Mouse (Mus musculus): ENCODE data around the gene Kctd10. TPM values are rescaled to one million over a fixed set of nuclear protein-coding genes. Genes with fewer than 3 reads are reported as not detected.

Kctd10 gene
- polyA plus RNA-seq, 1 experiment from 2014 or later = 81.3 TPM

DNA sequence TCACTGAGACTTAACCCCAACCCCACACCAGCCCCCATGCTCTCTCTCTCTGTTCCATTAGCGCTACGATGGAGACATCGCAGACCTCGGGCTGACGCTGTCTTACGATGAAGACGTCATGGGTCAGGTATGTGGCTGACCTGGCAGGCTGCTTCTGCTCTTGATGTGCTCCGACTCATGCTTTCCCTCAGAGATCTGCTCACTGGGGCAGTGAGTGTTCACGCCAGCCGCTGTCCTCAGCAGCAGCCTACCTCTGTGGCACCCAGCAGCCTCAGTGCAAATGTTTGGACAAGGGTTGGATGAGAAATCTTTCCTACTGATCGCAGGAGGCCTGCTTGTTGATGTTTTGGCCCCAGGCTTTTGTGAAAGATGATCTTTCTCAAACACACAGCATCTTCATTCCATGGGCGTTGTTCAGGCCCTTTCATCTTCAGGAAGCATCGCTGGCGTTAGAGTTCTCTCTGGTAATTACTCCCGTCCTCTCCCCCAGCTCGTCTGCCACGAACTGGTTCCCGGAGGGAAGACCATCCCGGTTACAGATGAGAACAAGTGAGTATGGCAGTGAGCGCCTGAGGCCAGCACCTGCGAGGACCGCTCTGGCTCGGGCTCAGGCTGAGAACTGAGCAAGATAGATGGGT lies 32.2 kb upstream of the Kctd10 start:
- Histone ChIP-seq H3K4me1 (no peaks in the 10 kb centered on the region), H3K36me3 (ENCODE audit: poor library complexity, severe bottlenecking) (peaks cover 100% of the 10 kb centered on the region), H3K4me3 (no peak overlapping the region), H3K9me3 (replicated peaks) (no peaks in the 10 kb centered on the region), H3K27ac (no peak overlapping the region), H3K9ac (no peak overlapping the region), H3K27me3 (no peaks in the 10 kb centered on the region), H3K4me2 (no peak overlapping the region)
- WGBS = 90% methylated on average over 23 of the region's 23 CpGs
- no peak for ATAC-seq

DNA sequence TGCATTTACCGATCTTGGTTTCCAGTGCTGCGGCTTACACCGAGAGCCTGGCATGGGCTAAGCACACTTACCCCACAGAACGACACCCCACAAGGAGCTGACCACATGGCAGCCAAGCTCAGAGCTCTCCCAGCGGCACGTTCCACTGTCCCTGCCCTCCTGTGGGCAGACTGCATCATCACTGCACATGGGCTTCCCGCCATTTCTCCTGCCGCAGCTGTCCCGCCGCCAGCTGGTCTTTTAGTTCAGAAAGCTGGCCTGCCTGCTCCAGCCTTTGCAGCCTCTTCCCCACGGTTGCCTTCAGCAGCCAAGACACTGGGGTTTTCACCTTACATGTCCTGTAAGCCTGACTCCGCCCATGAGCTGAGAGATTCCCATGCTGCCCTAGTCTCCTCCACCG lies 30.1 kb upstream of the Kctd10 start:
- H3K4me3 ChIP-seq = no peak overlapping the region
- H3K4me2 ChIP-seq = no peak overlapping the region
- no peaks in the 10 kb centered on the region for H3K27me3 ChIP-seq
- H3K4me1 ChIP-seq = no peaks in the 10 kb centered on the region
- H3K9me3 ChIP-seq (replicated peaks) = no peaks in the 10 kb centered on the region
- no peak for ATAC-seq
- no peak overlapping the region for H3K9ac ChIP-seq
- WGBS = 84% methylated on average over 13 of the region's 13 CpGs
- H3K27ac ChIP-seq = no peak overlapping the region
- H3K36me3 ChIP-seq (ENCODE audit: poor library complexity, severe bottlenecking) = peaks cover 100% of the 10 kb centered on the region

DNA sequence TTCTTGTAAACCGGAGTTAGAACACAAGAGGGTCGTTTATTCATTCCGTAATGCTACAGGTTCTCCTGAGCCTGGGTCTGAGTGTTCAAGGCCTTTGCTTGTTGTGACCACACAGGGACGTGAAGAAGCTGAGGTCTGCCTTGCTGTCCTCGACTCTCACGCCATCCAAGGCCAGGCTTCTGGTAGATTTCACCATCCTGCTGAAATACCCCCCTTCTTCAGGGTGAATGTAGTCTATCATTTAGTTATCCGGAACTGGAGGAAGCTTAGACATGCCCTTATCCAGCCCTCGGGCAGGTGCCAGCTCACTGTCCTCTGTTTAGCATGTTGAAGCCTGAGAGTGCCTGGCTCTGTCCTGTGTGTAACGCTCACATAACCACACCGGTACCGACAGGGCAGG lies 28.5 kb upstream of the Kctd10 start:
- no peaks in the 10 kb centered on the region for H3K9me3 ChIP-seq (replicated peaks)
- no peak overlapping the region for H3K4me2 ChIP-seq
- H3K9ac ChIP-seq = no peak overlapping the region
- no peak for ATAC-seq
- 96% methylated on average over 11 of the region's 11 CpGs for WGBS
- no peaks in the 10 kb centered on the region for H3K27me3 ChIP-seq
- H3K27ac ChIP-seq = no peak overlapping the region
- H3K4me1 ChIP-seq = no peaks in the 10 kb centered on the region
- peaks cover 100% of the 10 kb centered on the region for H3K36me3 ChIP-seq (ENCODE audit: poor library complexity, severe bottlenecking)
- no peak overlapping the region for H3K4me3 ChIP-seq

DNA sequence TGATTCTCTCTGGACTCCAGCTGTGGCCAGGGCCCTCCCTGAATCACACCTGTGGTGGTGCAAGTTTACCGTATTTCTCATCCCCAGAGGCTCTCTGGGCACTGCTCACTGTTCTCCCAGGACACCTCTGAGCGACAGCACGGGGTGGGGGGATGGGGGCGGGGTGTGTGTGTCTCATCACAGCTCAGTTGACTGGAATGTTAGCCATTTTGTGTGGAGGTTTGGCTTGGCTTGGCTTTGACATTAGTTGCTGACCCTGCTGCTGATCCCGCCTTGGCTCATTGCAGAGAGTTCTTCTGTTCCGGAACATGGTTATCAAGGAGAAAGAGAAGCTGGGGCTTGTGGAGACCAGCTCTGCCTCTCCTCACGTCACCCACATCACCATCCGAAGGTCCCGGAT lies 27.5 kb upstream of the Kctd10 start:
- no peak overlapping the region for H3K27ac ChIP-seq
- ATAC-seq = no peak
- H3K9me3 ChIP-seq (replicated peaks) = no peaks in the 10 kb centered on the region
- H3K4me1 ChIP-seq = no peaks in the 10 kb centered on the region
- H3K4me2 ChIP-seq = no peak overlapping the region
- no peaks in the 10 kb centered on the region for H3K27me3 ChIP-seq
- peaks cover 100% of the 10 kb centered on the region for H3K36me3 ChIP-seq (ENCODE audit: poor library complexity, severe bottlenecking)
- H3K4me3 ChIP-seq = no peak overlapping the region
- 93% methylated on average over 9 of the region's 9 CpGs for WGBS
- H3K9ac ChIP-seq = no peak overlapping the region

DNA sequence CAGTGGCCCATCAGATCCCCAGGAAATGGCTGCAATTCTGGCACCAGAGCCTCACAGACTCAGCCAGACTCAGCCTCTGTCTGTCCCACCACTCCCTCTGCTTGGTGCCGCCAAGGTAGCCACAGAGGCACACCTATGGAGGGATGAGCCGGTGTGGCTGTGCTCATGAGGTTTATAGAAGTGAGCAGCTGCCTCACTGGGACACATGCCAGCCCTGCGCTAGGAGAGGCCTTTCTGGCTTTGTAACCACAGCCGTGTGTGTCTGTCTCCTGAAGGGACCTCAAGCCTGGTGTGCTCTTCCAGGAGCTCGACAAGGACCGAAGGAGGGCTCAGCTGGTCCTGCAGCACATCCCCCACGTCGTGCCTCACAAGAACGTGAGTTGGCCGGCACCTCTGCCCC lies 27.0 kb upstream of the Kctd10 start:
- H3K4me2 ChIP-seq = no peak overlapping the region
- H3K4me1 ChIP-seq = no peaks in the 10 kb centered on the region
- peaks cover 100% of the 10 kb centered on the region for H3K36me3 ChIP-seq (ENCODE audit: poor library complexity, severe bottlenecking)
- H3K4me3 ChIP-seq = no peak overlapping the region
- no peaks in the 10 kb centered on the region for H3K9me3 ChIP-seq (replicated peaks)
- ATAC-seq = no peak
- no peaks in the 10 kb centered on the region for H3K27me3 ChIP-seq
- no peak overlapping the region for H3K27ac ChIP-seq
- WGBS = 84% methylated on average over 10 of the region's 10 CpGs
- no peak overlapping the region for H3K9ac ChIP-seq

DNA sequence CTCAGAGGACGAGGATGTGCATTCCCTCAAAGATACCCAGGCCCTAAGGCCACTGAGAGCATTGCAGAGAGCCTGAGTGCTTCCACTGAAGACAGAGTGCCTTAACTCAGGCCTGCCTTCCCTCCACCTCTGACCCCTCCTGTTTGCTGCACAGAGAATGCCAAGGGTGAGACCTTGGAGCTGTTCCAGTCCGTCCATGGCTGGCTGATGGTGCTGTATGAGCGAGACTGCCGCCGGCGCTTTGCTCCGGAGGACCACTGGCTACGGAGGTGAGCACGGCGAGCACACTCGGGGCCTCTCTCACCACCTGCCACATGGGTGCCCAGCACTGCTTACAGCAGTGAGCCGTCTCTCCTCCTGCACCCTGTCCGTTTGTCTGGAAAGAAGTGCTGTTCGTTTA lies 26.3 kb upstream of the Kctd10 start:
- Histone ChIP-seq H3K27ac (no peak overlapping the region), H3K9me3 (replicated peaks) (no peaks in the 10 kb centered on the region), H3K4me2 (no peak overlapping the region), H3K4me3 (no peak overlapping the region), H3K36me3 (ENCODE audit: poor library complexity, severe bottlenecking) (peaks cover 100% of the 10 kb centered on the region), H3K27me3 (no peaks in the 10 kb centered on the region), H3K9ac (no peak overlapping the region), H3K4me1 (no peaks in the 10 kb centered on the region)
- WGBS = 94% methylated on average over 14 of the region's 14 CpGs
- ATAC-seq = no peak

DNA sequence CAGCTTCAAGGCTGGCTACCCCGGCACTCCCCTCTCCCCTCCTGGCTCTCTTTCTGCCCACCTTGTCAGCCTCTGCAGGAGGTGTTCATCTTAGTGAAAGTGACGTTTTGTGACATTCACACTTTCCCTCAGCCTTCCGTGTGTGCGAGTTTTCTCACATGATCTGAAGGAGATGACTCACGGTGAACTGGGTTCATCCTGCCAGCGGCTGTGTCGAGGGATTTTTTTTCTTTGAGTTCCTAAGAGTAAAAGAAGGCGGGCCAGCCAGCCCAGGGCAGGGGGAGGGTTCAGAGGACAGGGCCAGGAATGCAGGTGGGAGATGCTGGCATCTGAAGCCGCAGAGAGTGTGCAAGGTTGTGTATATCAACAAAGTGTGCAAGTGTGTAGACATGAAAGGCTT lies 12.9 kb upstream of the Kctd10 start:
- H3K4me1 ChIP-seq = no peaks in the 10 kb centered on the region
- no peaks in the 10 kb centered on the region for H3K27me3 ChIP-seq
- H3K27ac ChIP-seq = no peak overlapping the region
- H3K4me2 ChIP-seq = no peak overlapping the region
- H3K9ac ChIP-seq = no peak overlapping the region
- 87% methylated on average over 9 of the region's 9 CpGs for WGBS
- no peak for ATAC-seq
- peaks cover 93% of the 10 kb centered on the region for H3K36me3 ChIP-seq (ENCODE audit: poor library complexity, severe bottlenecking)
- H3K9me3 ChIP-seq (replicated peaks) = no peaks in the 10 kb centered on the region
- H3K4me3 ChIP-seq = no peak overlapping the region

DNA sequence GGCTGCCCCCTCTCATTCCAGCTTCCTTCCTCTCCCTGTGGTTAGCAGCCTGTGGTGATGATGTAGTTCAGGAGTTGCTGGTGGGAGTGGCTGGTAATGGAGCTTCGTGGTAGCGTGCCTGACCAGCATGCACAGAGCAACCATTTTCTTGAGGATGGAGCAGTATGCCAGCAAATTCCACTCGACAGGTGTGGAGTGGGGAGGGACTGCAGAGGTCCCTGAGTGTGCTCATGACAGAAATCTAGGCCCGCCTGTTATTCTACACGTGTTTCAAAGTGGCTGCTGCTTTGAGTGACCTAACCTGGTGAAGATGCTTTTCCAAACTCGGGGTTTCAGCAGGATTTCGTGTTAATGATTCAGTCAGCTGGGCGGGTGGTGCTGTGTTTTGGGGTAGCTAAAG lies 4.1 kb upstream of the Kctd10 start:
- Histone ChIP-seq H3K9ac (no peak overlapping the region), H3K9me3 (replicated peaks) (no peaks in the 10 kb centered on the region; the same call in 1 of the 2 replicates), H3K36me3 (ENCODE audit: poor library complexity, severe bottlenecking) (peaks cover 56% of the 10 kb centered on the region), H3K4me2 (no peak overlapping the region), H3K4me3 (no peak overlapping the region), H3K27me3 (no peaks in the 10 kb centered on the region), H3K27ac (no peak overlapping the region), H3K4me1 (peaks cover 17% of the 10 kb centered on the region)
- no peak for ATAC-seq
- 95% methylated on average over 8 of the region's 8 CpGs for WGBS

DNA sequence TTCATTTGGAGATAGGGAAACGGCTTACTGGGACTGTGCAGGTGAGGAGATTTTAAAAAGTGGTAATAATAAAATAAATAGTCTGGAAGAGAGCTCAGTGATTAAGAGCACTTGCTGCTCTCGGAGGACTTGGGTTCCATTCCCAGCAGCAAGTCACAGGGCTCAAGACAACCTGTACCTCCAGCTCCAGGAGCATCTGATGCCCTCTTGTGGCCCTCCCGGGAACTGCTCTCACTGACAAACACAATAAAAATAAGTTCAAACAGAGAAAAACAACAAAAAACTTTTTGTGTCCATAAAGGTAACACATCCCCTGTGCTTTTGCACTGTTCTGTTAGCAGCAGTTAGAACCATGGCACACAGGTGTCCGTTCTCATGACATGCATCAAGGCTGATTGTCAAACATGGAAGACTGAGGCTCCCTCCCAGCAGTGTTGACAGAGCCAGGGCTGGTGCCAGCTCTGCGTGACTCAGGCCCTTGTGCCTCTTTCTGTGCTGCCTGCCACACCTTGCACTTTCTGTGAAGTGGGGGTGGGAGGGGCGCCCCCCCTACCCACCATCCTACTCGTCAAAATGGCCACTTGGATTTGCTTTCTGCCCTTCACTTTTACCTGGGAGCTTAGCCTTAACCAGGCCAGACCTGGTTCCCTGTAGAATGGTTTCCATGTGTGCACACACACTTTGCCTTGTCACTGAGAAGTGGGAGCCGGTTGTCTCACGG lies 3.0 kb upstream of the Kctd10 start:
- H3K4me2 ChIP-seq = no peak overlapping the region
- no peak overlapping the region for H3K27ac ChIP-seq
- H3K4me1 ChIP-seq = peaks cover 28% of the 10 kb centered on the region
- H3K36me3 ChIP-seq (ENCODE audit: poor library complexity, severe bottlenecking) = peaks cover 45% of the 10 kb centered on the region
- H3K9me3 ChIP-seq (replicated peaks) = no peaks in the 10 kb centered on the region; the same call in 1 of the 2 replicates
- no peaks in the 10 kb centered on the region for H3K27me3 ChIP-seq
- H3K9ac ChIP-seq = no peak overlapping the region
- no peak overlapping the region for H3K4me3 ChIP-seq
- WGBS = 79% methylated on average over 9 of the region's 9 CpGs
- no peak for ATAC-seq

DNA sequence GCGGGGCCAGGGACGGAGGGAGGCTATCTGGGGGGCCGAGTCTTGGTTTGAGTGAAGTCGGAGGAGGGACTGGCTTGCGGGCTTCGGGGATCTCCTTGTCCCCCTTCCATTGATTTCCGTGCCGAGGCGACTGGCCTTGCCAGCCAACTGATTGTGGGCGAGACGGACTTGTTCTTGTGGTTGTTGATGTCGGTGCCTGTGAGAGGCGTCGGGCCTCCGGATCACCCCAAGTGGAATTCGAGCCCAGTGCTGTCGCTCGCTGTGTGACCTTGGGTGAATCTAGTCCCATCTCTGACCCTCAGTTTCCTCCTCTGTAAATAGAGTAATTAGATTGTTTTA lies 674 bp upstream of the Kctd10 start:
- no peak; the same call in 1 of the 2 replicates for ATAC-seq
- Histone ChIP-seq H3K9me3 (replicated peaks) (no peaks in the 10 kb centered on the region; the same call in 1 of the 2 replicates), H3K27ac (peak overlapping the region; percentile 85), H3K36me3 (ENCODE audit: poor library complexity, severe bottlenecking) (peaks cover 23% of the 10 kb centered on the region), H3K27me3 (no peaks in the 10 kb centered on the region), H3K4me3 (peak overlapping the region; percentile 93), H3K4me1 (peaks cover 44% of the 10 kb centered on the region), H3K4me2 (peak overlapping the region; percentile 75), H3K9ac (peak overlapping the region; percentile 96)
- 1% methylated on average over 15 of the region's 18 CpGs for WGBS

DNA sequence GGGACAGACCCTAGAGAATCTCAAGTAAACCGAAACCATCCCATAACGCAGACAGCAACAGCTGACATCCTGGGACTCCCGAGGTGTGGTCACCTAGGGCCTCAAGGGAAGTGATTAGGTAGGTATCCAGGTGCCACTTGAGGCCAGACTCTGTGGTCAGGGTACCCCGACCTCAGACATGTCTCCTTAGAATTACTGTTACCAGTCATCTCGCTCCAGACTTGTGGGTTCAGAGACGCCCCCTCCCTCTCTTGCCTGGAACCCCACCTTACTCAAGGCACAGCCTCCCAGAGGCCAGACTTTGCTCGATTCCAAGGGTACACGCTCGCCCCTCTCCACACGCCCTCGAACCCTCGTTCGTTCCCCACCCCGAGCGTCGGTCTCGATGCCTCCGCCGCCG lies 545 bp downstream of the Kctd10 start:
- peak; percentile 36; the same call in 1 of the 2 replicates for ATAC-seq
- 2% methylated on average over 20 of the region's 20 CpGs for WGBS

DNA sequence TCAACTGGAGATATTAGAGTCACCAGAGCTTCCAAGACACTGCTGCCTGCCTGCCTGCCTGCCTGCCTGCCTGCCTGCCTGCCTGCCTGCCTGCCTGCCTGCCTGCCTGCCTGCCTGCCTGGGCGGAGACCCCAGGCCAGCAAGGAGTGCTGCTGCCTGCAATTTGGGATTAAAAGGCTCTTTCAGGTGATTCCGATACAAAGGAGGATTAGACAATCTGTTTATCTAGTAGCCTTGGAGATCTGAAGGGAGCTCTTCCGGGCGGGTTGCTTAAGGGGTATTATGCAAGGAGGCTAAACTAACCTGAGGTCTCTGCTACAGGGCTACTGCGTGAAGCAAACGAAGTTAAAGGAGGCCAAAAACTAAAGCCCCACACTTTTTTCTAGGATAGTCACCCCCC lies 1.4 kb downstream of the Kctd10 start:
- peaks cover 44% of the 10 kb centered on the region for H3K4me1 ChIP-seq
- H3K27ac ChIP-seq = no peak overlapping the region
- H3K9ac ChIP-seq = peak overlapping the region; percentile 96

More for the DNA sequence above, 545 bp downstream of the Kctd10 start:
- Histone ChIP-seq H3K36me3 (ENCODE audit: poor library complexity, severe bottlenecking) (peaks cover 24% of the 10 kb centered on the region), H3K27ac (peak overlapping the region; percentile 85), H3K4me3 (peak overlapping the region; percentile 93), H3K4me2 (peak overlapping the region; percentile 75), H3K4me1 (peaks cover 44% of the 10 kb centered on the region), H3K9ac (peak overlapping the region; percentile 96), H3K9me3 (replicated peaks) (no peaks in the 10 kb centered on the region; the same call in 1 of the 2 replicates), H3K27me3 (no peaks in the 10 kb centered on the region)

More for the DNA sequence above, 1.4 kb downstream of the Kctd10 start:
- 27% methylated on average over 6 of the region's 6 CpGs for WGBS
- Histone ChIP-seq H3K4me2 (peak overlapping the region; percentile 75), H3K27me3 (no peaks in the 10 kb centered on the region), H3K9me3 (replicated peaks) (no peaks in the 10 kb centered on the region; the same call in 1 of the 2 replicates), H3K4me3 (peak overlapping the region; percentile 93), H3K36me3 (ENCODE audit: poor library complexity, severe bottlenecking) (peaks cover 26% of the 10 kb centered on the region)
- ATAC-seq = no peak

Data from forebrain, embryonic 13.5 days (tissue).